Mouse (Mus musculus) embryonic fibroblast, embryonic 13.5 days (primary cell): Measurements from ENCODE around the gene Parp14.

ENCODE experiments used
- CTCF ChIP-seq: IDR thresholded peaks from 2 replicates; pipeline ENCODE4 v1.5.1; 2011; ENCODE audit warnings: mild to moderate bottlenecking, control low read depth, low read length, moderate library complexity, borderline replicate concordance; ENCODE audit not compliant: insufficient read depth
- POLR2A ChIP-seq: IDR thresholded peaks from 2 replicates; pipeline ENCODE4 v1.6.1; 2011; ENCODE audit warnings: low read depth, mild to moderate bottlenecking, control low read depth, low read length, moderate library complexity

- TF ChIP-seq CTCF (no peak), POLR2A (no peak)
Measured at GRCm38 (mm10) chr16:35787568-35788189, 83.7 kb downstream of the Parp14 start.
